Comparison of ENCODE assay signal across 15 mouse cellular contexts in the genomic region with DNA sequence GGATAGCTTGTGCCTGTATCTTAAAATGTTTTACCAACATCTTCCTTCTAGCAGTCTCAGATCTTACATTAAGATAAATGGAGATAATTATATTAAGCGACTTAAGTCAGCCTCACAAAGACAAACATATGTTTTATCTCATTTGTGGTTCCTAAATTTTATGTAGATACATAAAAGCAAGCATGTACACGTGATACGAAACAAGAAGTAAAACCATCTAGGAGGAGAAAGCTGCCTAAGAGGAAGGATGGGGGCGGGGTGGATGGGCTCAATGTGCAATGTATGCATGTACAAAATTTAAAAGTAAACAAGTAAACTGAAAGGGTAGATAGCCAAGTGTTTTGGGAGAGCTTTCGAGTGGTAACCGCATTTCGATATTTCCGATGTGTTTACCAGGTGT.
"Had no signal": no experiment of that assay in that cellular context is flagged by ENCODE, and none has a peak within 500 bp of the region (broad histone marks: within the 10 kb centered on the region; RNA-seq: fewer than 3 reads in every experiment).

No protein-coding gene starts in this region.

- DNase-seq: kidney, adult 9 months; kidney, postnatal 36 days; left cerebral cortex, postnatal 4 days; lung, embryonic 14.5 days; lung, postnatal 10 days; midbrain, embryonic 14.5 days; thymus, adult 18-20 months; thymus, postnatal 14 days had no signal

- H3K4me3 ChIP-seq: limb, embryonic 13.5 days; liver, embryonic 12.5 days; midbrain, embryonic 10.5 days; myocyte; neural tube, embryonic 15.5 days had no signal

- H3K4me2 ChIP-seq: limb, embryonic 13.5 days; liver, embryonic 12.5 days; lung, embryonic 14.5 days; neural tube, embryonic 15.5 days had no signal

- H3K36me3 ChIP-seq: limb, embryonic 13.5 days; liver, embryonic 12.5 days; midbrain, embryonic 10.5 days; neural tube, embryonic 15.5 days had no signal

- H3K9me3 ChIP-seq: limb, embryonic 13.5 days; liver, embryonic 12.5 days; midbrain, embryonic 10.5 days; neural tube, embryonic 15.5 days had no signal

- H3K9ac ChIP-seq: limb, embryonic 13.5 days; liver, embryonic 12.5 days; lung, embryonic 14.5 days; neural tube, embryonic 15.5 days had no signal

- ATAC-seq: intestine, postnatal 0 days; liver, embryonic 12.5 days had no signal

- H3K27ac ChIP-seq: limb, embryonic 13.5 days; liver, embryonic 12.5 days; midbrain, embryonic 10.5 days; neural tube, embryonic 15.5 days; stomach, postnatal 0 days had no signal

- H3K27me3 ChIP-seq: limb, embryonic 13.5 days; liver, embryonic 12.5 days; neural tube, embryonic 15.5 days had no signal

- H3K4me1 ChIP-seq: limb, embryonic 13.5 days; liver, embryonic 12.5 days; midbrain, embryonic 10.5 days; neural tube, embryonic 15.5 days had no signal
